Mouse (Mus musculus): ENCODE data around the gene Hk1.

DNA sequence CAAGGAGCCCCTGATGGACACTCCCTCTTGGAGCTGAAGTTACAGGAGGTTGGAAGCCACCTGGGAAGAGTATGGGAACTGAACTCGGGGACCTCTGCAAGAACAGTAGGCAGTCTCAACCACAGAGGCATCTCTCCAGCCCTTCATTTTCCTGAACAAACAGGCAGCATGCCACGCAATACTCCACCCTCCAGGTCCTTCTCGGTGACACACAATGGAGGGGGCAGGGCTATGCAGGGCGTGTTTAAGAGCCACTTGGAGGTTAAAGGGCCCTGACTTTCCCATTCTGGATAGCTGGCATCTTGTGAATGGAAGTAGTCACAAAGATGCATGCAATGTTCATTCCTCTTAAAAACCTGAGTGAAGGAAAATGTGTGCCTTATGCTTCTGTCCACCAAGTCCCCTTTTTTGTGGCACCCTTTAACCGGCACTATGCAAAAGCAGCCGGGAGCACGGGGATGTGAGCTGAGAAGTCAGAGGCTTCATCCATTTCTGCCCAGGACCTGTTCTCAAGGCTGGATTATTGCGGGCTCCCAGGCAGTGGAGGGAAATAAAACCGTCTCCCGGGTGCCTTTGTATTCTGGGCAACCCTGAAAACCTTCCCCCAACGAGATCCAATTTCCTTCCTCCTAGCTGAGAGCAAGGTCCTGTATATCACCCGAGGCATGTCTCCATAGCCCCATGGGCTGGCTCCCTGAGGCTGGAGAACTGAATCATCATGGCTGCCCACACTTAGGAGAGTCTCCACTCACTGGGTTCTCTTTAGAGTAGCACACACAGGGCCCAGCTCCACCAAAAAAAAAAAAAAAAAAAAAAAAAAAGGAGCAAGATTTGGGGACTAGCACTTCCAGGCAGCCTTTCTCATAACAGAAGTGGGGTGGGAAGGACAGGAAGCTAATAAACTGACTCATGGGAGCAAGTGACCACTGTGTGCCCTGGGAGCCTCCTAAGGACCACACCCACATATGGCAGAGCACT, 42.8 kb downstream of the Hk1 start:
- no peak for TF ChIP-seq CHD2 (IDR thresholded peaks at IDR 0.05; ENCODE audit: low read length)
- TF ChIP-seq MYC (IDR thresholded peaks at IDR 0.05; ENCODE audit: low read depth, low read length): no peak
- no peak for TF ChIP-seq ETS1 (IDR thresholded peaks at IDR 0.05; ENCODE audit: low read depth, low read length)
- no peak for TF ChIP-seq USF1 (IDR thresholded peaks at IDR 0.05; ENCODE audit: low read depth, low read length)
- no peak for TF ChIP-seq RAD21 (IDR thresholded peaks at IDR 0.05; ENCODE audit: low read depth, low read length)
